Mouse (Mus musculus) neural tube, postnatal 0 days (tissue): ENCODE measurements around the gene Rmdn2. TPM values are rescaled to one million over a fixed set of nuclear protein-coding genes. Genes with fewer than 3 reads are reported as not detected.

Experiments used
- polyA plus RNA-seq: library from polyadenylated mRNA; unstranded; fragments of >200 nt; fragmentation: Nextera tagmentation; extraction: Ambion mirVana; gene quantifications from 2 replicates; pipeline ENCODE4 v1.2.1, GENCODE M21; 2015

The Rmdn2 gene
- polyA plus RNA-seq: 9.6 and 11.2 TPM in 2 replicates

DNA sequence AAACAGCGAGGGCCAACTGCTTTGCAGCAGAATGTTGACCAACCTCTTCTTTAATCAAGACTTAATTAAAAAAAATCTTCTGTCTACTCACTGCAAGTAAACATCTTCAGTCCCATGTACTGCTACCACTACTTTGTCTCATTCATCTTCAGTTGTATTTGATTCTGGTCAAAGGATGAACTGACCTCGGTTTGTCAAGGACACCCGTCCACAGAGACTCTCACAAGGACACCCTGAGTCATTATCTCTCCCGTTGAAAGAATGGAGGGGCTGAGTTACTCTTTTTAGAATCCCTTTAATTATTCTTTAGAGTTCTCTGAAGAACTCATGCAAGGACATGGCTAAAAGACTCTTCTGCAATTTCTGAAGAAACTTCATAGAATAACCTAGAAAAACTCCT lies at the start of gene Rmdn2:
Gene Rmdn2, plus strand, starts transcription at position 319 of the 400 bp plus-strand sequence.

DNA sequence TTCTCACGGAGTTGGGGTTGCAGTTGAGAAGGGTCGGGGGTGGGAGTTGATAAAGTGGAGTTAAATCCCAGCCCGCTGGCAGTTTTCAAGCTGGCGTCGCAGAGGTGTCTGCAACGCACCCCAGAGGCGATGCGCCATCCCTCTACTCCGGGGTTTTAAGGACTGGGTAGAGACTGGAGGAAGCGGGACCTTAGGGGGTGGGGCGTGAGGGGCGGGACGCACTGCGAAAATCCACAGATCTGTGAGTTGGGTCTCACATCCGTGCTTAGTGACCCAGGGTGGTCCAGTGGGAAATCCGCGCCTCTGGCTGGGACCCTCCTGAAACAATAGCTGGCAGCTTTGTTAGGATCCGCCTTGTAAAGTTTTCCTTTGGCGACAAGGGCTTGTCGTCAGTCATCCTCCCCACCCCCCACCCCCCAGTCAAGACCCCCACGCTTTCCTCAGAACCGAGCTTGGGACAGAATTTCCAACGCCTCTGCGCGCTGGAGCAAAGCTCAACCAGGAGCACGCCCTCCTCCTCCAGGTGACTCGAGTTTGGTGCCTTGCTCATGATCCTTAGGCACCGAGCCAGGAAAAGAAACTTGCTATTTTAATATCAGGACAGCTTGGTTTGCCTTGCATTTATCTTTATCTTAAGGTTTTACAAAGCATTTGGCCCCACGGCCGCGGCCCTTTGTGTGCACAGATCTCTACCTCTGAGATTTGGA lies 103.4 kb downstream of the Rmdn2 start, which contains the start of gene Cyp1b1:
Gene Cyp1b1, minus strand, starts transcription at position 131 of the 707 bp plus-strand sequence.

Other genes with a start within 250 kb of the Rmdn2 start
- gene Cyp1b1, start 103.2 kb downstream of the Rmdn2 start, polyA plus RNA-seq: 4.9 and 5.0 TPM in 2 replicates